Mouse (Mus musculus) cerebellum, adult 2 months (tissue): ENCODE data around the gene Atp5s.

Experiments used
- CTCF ChIP-seq: fragments of 200-500 bp; IDR thresholded peaks from 2 replicates; pipeline ENCODE4 v1.5.1; 2011; ENCODE audit warnings: low read depth, mild to moderate bottlenecking, control low read depth, low read length, moderate library complexity, borderline replicate concordance; ENCODE audit not compliant: insufficient read depth
- POLR2A ChIP-seq: fragments of 200-500 bp; IDR thresholded peaks from 2 replicates; pipeline ENCODE4 v1.6.1; 2011; ENCODE audit warnings: low read length, control low read depth, borderline replicate concordance; ENCODE audit not compliant: insufficient read depth

DNA sequence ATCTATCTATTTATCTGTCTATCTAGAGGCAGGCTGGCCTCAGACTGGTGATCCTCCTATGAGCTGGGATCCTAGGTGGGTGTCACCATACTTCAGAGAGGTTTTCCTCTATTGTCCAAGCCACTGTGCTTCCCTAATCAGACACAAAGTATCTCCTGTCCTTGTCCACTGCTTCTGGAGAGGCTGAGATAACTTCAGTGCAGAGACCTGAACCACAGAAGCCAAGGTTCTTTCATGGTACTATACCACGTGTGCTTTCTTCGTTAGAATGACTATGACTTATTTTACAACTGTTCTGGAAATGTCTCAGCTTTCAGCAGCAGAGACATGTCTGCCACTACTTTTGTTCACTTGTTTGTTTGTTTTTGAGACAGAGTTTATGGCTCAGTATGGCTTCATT lies 44.1 kb downstream of the Atp5s start:
- no peak for TF ChIP-seq POLR2A
- TF ChIP-seq CTCF = no peak
